Mouse (Mus musculus): ENCODE data around the gene Olfr1331. TPM values are rescaled to one million over a fixed set of nuclear protein-coding genes. Genes with fewer than 3 reads are reported as not detected.
"Not testable (repeated sequence)": the region's sequence is repeated elsewhere in the genome, so short reads cannot be mapped to it uniquely, and the experiment has no call there.

Olfr1331 gene
- total RNA-seq (2022), result not detected

DNA sequence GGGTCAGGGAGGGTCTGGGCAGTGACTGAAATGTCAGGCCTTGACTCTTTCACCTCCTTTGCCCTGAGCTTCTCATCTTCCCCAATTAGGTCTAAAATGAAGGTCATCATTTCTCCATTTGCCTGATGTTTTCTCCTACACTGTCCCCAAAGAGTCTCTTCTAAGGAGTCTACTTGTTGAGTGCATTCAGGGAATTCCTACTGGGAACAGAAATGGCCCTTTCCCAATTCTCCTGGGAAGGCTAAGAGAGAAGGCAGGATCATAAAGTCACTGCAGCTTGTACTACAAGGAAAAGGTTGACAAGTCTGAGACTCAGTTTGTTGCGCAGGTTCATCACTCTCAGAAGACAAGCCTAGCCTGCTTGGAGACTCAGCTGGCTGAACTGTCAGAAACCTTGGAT is at the start of gene Olfr1331:
Gene Olfr1331, plus strand, starts transcription at position 301 of the 400 bp plus-strand sequence.
- DNase-seq (ENCODE audit: low spot score in 2 of 2), result no peak

DNA sequence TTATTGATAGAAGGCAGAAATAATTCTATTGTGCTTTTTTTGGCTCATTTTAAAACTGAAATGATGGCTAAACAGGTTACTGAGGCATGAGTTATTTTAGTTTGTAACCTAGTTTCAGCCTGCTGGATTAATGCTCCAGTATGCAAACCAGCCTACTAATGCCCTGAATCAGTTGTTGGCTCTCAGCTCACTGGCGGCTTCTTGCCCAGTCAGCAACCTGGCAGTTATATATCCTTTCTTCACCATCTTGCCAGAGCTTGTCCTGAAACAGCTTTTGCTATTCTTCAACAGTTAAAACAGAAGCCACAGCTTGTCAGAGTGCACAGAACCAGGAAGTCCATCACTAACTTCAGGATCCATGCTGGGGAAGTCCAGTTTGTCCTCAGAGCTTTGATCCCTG is 45.5 kb upstream of the Olfr1331 start:
- DNase-seq (ENCODE audit: low spot score in 2 of 2), result peak in 1 of 2 experiments; percentile 4

DNA sequence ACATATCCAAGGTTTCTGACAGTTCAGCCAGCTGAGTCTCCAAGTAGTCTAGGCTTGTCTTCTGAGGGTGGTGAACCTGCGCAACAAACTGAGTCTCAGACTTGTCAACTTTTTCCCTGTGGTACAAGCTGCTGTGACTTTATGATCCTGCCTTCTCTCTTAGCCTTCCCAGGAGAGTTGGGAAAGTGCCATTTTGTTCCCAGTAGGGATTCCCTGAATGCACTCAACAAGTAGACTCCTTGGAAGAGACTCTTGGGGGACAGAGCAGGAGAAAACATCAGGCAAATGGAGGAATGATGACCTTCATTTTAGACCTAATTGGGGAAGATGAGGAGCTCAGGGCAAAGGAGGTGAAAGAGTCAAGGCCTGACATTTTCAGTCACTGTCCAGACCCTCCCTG is 28.3 kb upstream of the Olfr1331 start, which contains the start of gene Olfr1333:
Gene Olfr1333, minus strand, starts transcription at position 101 of the 400 bp plus-strand sequence.
- DNase-seq (ENCODE audit: low spot score in 2 of 2), result no peak

DNA sequence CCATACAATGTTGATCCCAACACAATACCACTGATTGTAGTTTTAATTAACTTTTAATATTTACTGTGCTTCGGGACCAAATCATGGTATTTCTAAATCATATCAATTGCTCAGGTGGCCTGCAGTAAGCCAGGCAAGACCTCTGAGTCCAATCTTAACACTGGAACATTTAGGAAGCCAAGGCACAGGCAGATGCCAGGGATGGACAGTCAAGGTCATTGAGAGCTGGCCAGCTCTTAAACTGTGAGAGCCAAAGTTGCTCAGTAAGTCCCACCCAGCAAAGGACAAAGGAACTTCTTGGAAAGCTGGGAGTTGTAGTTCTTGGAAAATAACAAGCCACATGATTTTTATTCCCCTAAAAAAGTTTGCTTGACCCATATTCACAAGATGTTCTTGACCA is 2.7 kb upstream of the Olfr1331 start:
- DNase-seq (ENCODE audit: low spot score in 2 of 2), result no peak

DNA sequence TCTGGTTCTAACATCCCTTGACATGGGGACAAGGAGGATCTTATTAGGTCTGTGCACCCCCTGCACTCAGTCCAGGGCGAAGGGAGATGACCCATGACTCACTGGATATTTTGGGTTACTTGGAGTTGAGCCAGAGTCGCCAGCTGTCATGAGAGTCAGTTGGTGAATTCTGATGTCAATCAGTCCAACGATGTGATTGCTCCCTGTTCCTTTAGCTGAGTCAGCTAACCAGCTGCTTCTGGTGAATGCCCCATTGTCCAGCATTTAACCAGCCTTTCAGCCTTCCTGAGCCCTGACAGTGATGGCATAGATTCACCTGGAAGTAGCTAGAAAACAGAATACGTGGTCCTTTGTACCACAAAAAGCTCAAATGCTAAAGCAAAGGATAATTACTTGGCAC is 1.7 kb upstream of the Olfr1331 start:
- peak; percentile 3 to 35 for DNase-seq (ENCODE audit: low spot score in 2 of 2)

DNA sequence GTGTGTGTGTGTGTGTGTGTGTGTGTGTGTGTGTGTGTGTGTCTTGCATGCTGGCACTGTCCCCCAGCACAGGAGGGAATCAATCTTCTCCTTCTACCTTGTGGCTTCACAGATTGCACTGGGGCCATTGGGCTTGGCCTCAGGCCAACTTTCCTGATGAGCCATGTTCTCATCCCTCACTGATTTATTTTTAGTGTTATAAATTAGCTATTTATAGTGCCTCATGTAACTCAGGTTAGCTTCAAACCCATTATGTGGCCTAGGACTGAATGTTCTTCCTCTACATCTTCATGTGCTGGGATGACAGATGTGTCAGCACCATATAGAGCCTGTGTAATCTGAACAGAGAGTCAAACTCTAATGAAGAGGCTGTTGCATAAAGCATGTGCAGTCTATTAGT is 3.1 kb downstream of the Olfr1331 start:
- DNase-seq (ENCODE audit: low spot score in 2 of 2), result no peak

DNA sequence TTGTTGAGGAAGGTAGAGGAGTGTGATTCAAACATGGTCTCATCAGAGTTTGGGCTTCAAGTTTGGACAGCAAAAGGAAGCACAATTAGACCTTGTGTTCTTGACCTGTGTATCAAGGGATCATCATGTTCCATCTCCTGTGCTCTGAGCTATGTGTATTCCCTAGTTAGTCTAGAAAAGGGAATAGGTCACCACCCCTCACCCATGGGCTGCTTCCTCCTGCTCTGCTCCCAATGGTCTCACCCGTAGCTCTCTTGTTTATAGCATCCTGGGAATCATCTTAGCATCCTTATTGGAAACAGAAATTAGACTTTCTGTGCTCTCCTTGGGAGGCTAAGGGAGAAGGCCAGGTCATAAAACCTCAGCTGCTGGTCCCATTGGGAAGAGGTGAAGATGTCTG is 23.8 kb downstream of the Olfr1331 start, which contains the start of gene Olfr1330:
Gene Olfr1330, plus strand, starts transcription at position 301 of the 400 bp plus-strand sequence.
- no peak for DNase-seq (ENCODE audit: low spot score in 2 of 2)

DNA sequence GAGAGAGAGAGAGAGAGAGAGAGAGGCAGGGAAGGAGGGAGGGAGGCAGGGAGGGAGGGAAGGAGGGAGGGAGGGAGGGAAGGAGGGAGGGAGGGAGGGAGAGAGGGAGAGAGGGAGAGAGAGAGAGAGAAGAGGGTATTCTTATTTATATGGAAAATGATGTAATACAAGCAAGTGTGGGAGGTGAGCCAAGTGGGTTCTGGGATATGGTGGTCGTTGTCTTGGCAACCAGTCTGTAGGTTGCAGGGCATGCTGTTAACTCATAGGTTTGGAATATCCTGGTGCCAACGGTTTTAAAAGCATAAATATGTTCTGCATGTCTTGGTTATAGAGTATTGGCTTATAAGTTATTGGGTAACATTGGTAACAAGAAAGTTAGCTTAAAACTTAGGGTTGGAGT is 37.5 kb downstream of the Olfr1331 start:
- DNase-seq (ENCODE audit: low spot score in 2 of 2), result no peak

DNA sequence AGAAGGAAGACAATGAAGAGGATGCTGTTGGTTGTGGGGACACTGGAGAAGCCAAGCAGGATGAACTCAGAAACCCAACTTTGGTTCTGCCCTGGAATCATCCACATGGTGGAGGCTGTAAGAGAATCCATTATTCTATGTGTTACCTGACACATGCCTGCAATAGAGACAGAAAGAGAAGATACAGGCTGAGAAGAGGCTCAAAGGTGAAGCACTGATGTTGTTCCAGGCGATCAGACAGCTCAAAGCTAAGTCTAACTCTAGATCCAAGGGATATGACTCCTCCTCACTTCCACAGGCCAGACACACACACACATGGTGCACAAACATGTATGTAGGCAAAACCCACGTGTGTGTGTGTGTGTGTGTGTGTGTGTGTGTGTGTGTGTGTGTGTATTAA is 52.9 kb downstream of the Olfr1331 start, which contains the start of gene Olfr1329:
Gene Olfr1329, minus strand, starts transcription at position 101 of the 400 bp plus-strand sequence.
- not testable (repeated sequence) for DNase-seq (ENCODE audit: low spot score in 2 of 2)

Other genes with a start within 250 kb of the Olfr1331 start
- 1 to 10 TPM in 3 of 4 experiments, under 1 TPM in 1; 0.68 to 1.3 (median 1.1) TPM for gene Cfap57, start 243.9 kb upstream of the Olfr1331 start, total RNA-seq (2022)
- 10 to 100 TPM; 49.7 to 59.9 (median 54.7) TPM for gene Ebna1bp2, start 243.8 kb upstream of the Olfr1331 start, total RNA-seq (2022)
- gene Olfr62, start 205.7 kb upstream of the Olfr1331 start, total RNA-seq (2022), result not detected
- not detected for gene Olfr1342, start 171.9 kb upstream of the Olfr1331 start, total RNA-seq (2022)
- not detected for gene Olfr1341, start 161.1 kb upstream of the Olfr1331 start, total RNA-seq (2022)
- not detected for gene Olfr1340, start 144.5 kb upstream of the Olfr1331 start, total RNA-seq (2022)
- gene Olfr1339, start 132.5 kb upstream of the Olfr1331 start, total RNA-seq (2022), result not detected
- not detected for gene Olfr1338, start 105.9 kb upstream of the Olfr1331 start, total RNA-seq (2022)
- gene Olfr1337, start 82.1 kb upstream of the Olfr1331 start, total RNA-seq (2022), result not detected
- gene Olfr1335, start 54.7 kb upstream of the Olfr1331 start, total RNA-seq (2022), result not detected
- gene Olfr1333, start 28.4 kb upstream of the Olfr1331 start, total RNA-seq (2022), result not detected
- gene Olfr1330, start 23.9 kb downstream of the Olfr1331 start, total RNA-seq (2022), result not detected
- not detected for gene Olfr1329, start 52.8 kb downstream of the Olfr1331 start, total RNA-seq (2022)
- not detected for gene Olfr1328, start 74.0 kb downstream of the Olfr1331 start, total RNA-seq (2022)
- gene Lao1, start 96.9 kb downstream of the Olfr1331 start, total RNA-seq (2022), result under 1 TPM in 3 of 4 experiments, not detected in 1; 0.23 to 0.43 (median 0.25) TPM
- gene Slc2a1, start 244.1 kb downstream of the Olfr1331 start, total RNA-seq (2022), result 10 to 100 TPM; 86.4 to 96.6 (median 91.0) TPM

Data from layer of hippocampus, adult 8-10 months (tissue).